Mouse (Mus musculus): ENCODE data around the gene Slc17a8. TPM values are rescaled to one million over a fixed set of nuclear protein-coding genes. Genes with fewer than 3 reads are reported as not detected.
A peak's percentile ranks its signal among the peaks of the same experiment; 100 is the strongest.

Gene Slc17a8
- total and polyA plus RNA-seq, 3 experiments, result not detected

GRCm38 (mm10) chr10:89532929-89533727, 87.9 kb downstream of the Slc17a8 start, which contains the start of gene Nr1h4:
Gene Nr1h4 (minus strand): TSS chr10:89533585.
- Histone ChIP-seq H3K4me3 (ENCODE audit: control insufficient read depth in 1 of 2, insufficient read depth in 1 of 2, low read depth in 2 of 2, low read length in 2 of 2) (peak within 1 kb of the TSS; percentile 30 to 33), H3K9ac (ENCODE audit: control insufficient read depth, low read depth, low read length, poor library complexity, severe bottlenecking) (no peak within 1 kb of the TSS), H3K9me3 (replicated peaks; ENCODE audit: insufficient read depth, low read length) (no peaks in the 10 kb centered on the region), H3K4me1 (ENCODE audit: control insufficient read depth in 1 of 2, insufficient read depth in 2 of 2, low read length in 2 of 2) (peaks cover 0 to 4% of the 10 kb centered on the region in 2 experiments; a peak in 1 of 4 replicates), H3K27ac (ENCODE audit: control insufficient read depth, low read depth, low read length) (no peak within 1 kb of the TSS), H3K27me3 (ENCODE audit: control insufficient read depth in 1 of 2, insufficient read depth in 2 of 2, low read length in 2 of 2) (no peaks in the 10 kb centered on the region), H3K36me3 (ENCODE audit: control insufficient read depth in 1 of 2, insufficient read depth in 2 of 2, low read length in 2 of 2) (no peaks in the 10 kb centered on the region), H3K79me2 (ENCODE audit: control insufficient read depth, insufficient read depth, low read length, poor library complexity) (no peaks in the 10 kb centered on the region)
- no peak for TF ChIP-seq CHD2 (IDR thresholded peaks at IDR 0.05; ENCODE audit: low read length)
- TF ChIP-seq POLR2A (IDR thresholded peaks at IDR 0.05; ENCODE audit: control insufficient read depth in 1 of 2, insufficient read depth in 1 of 2, low read depth in 1 of 2, low read length in 2 of 2, poor library complexity in 1 of 2), result no peak
- TF ChIP-seq MAZ (IDR thresholded peaks at IDR 0.05; ENCODE audit: low read depth, low read length), result no peak
- no peak for TF ChIP-seq KAT2A (conservative IDR thresholded peaks at IDR 0.05; ENCODE audit: low read depth, low read length)
- no peak for TF ChIP-seq ZKSCAN1 (IDR thresholded peaks at IDR 0.05; ENCODE audit: low read depth, low read length)
- no peak for TF ChIP-seq MYC (IDR thresholded peaks at IDR 0.05; ENCODE audit: low read depth, low read length)
- TF ChIP-seq USF1 (IDR thresholded peaks at IDR 0.05; ENCODE audit: low read depth, low read length), result peak; percentile 60; the same call in 1 of the 2 replicates
- TF ChIP-seq RCOR1 (IDR thresholded peaks at IDR 0.05; ENCODE audit: low read depth, low read length), result no peak
- peak; percentile 41 for DNase-seq (ENCODE audit: low read depth, low spot score)

GRCm38 (mm10) chr10:89532451-89532850, 88.6 kb downstream of the Slc17a8 start:
- no peak overlapping the region for H3K9ac ChIP-seq (ENCODE audit: control insufficient read depth, low read depth, low read length, poor library complexity, severe bottlenecking)
- H3K27me3 ChIP-seq (ENCODE audit: control insufficient read depth in 1 of 2, insufficient read depth in 2 of 2, low read length in 2 of 2), result no peaks in the 10 kb centered on the region
- peaks cover 0 to 4% of the 10 kb centered on the region in 2 experiments; a peak in 1 of 4 replicates for H3K4me1 ChIP-seq (ENCODE audit: control insufficient read depth in 1 of 2, insufficient read depth in 2 of 2, low read length in 2 of 2)
- H3K27ac ChIP-seq (ENCODE audit: control insufficient read depth, low read depth, low read length), result no peak overlapping the region
- peak; percentile 11 for DNase-seq (ENCODE audit: low read depth, low spot score)
- no peaks in the 10 kb centered on the region for H3K79me2 ChIP-seq (ENCODE audit: control insufficient read depth, insufficient read depth, low read length, poor library complexity)
- H3K4me3 ChIP-seq (ENCODE audit: control insufficient read depth in 1 of 2, insufficient read depth in 1 of 2, low read depth in 2 of 2, low read length in 2 of 2), result peak overlapping the region; percentile 30 to 33; a peak in 3 of 4 replicates
- TF ChIP-seq RCOR1 (IDR thresholded peaks at IDR 0.05; ENCODE audit: low read depth, low read length), result no peak
- no peak for TF ChIP-seq ZKSCAN1 (IDR thresholded peaks at IDR 0.05; ENCODE audit: low read depth, low read length)
- TF ChIP-seq GATA1 (IDR thresholded peaks at IDR 0.05; ENCODE audit: low read depth, low read length), result no peak
- no peak for TF ChIP-seq CHD1 (IDR thresholded peaks at IDR 0.05; ENCODE audit: low read depth, low read length)
- TF ChIP-seq MYC (IDR thresholded peaks at IDR 0.05; ENCODE audit: low read depth, low read length), result no peak
- TF ChIP-seq NELFE (IDR thresholded peaks at IDR 0.05; ENCODE audit: low read depth, low read length), result no peak
- TF ChIP-seq POLR2AphosphoS5 (IDR thresholded peaks at IDR 0.05; ENCODE audit: borderline replicate concordance, low read depth, low read length), result no peak
- TF ChIP-seq MAZ (IDR thresholded peaks at IDR 0.05; ENCODE audit: low read depth, low read length), result no peak
- no peak for TF ChIP-seq ZMIZ1 (IDR thresholded peaks at IDR 0.05; ENCODE audit: low read depth, low read length)
- TF ChIP-seq ETS1 (IDR thresholded peaks at IDR 0.05; ENCODE audit: low read depth, low read length), result no peak
- no peak for TF ChIP-seq GABPA (IDR thresholded peaks at IDR 0.05; ENCODE audit: low read depth, low read length)
- no peak for TF ChIP-seq USF1 (IDR thresholded peaks at IDR 0.05; ENCODE audit: low read depth, low read length)
- TF ChIP-seq MAX (IDR thresholded peaks at IDR 0.05; ENCODE audit: low read length), result no peak
- no peaks in the 10 kb centered on the region for H3K36me3 ChIP-seq (ENCODE audit: control insufficient read depth in 1 of 2, insufficient read depth in 2 of 2, low read length in 2 of 2)
- H3K9me3 ChIP-seq (replicated peaks; ENCODE audit: insufficient read depth, low read length), result no peaks in the 10 kb centered on the region
